Mouse (Mus musculus) kidney, adult 2 months (tissue): ENCODE results near the gene Tspan14. TPM values are rescaled to one million over a fixed set of nuclear protein-coding genes. Genes with fewer than 3 reads are reported as not detected.

Experiments used
- DNase-seq: peaks from one replicate; pipeline ENCODE4 v3.0.0; 2021
- H3K27ac ChIP-seq: fragments of 200-500 bp; 2 replicates; pipeline ENCODE4 v1.5.1; 2012; ENCODE audit warnings: low read depth, low read length, control low read depth, inconsistent platforms; ENCODE audit not compliant: insufficient read depth
- H3K27me3 ChIP-seq: fragments of 200-500 bp; replicated peaks from 2 replicates; pipeline ENCODE4 v1.6.1; 2012; ENCODE audit warnings: mild to moderate bottlenecking, moderate library complexity, low read length, inconsistent platforms; ENCODE audit not compliant: control insufficient read depth, insufficient read depth
- H3K36me3 ChIP-seq: fragments of 200-500 bp; 2 replicates; pipeline ENCODE4 v1.6.1; 2012; ENCODE audit warnings: mild to moderate bottlenecking, moderate library complexity, low read length, inconsistent platforms; ENCODE audit not compliant: control insufficient read depth, insufficient read depth
- H3K4me1 ChIP-seq: fragments of 200-500 bp; 2 replicates; pipeline ENCODE4 v1.6.1; 2011; ENCODE audit warnings: low read length; ENCODE audit not compliant: control insufficient read depth, insufficient read depth
- H3K4me3 ChIP-seq: fragments of 200-500 bp; 2 replicates; pipeline ENCODE4 v1.5.1; 2011; ENCODE audit warnings: mild to moderate bottlenecking, low read depth, low read length, control low read depth; ENCODE audit not compliant: insufficient read depth
- CTCF ChIP-seq: fragments of 200-500 bp; conservative IDR thresholded peaks from 2 replicates; pipeline ENCODE4 v1.5.1; 2011; ENCODE audit warnings: low read depth, mild to moderate bottlenecking, control low read depth, low read length, moderate library complexity, mixed read lengths; ENCODE audit not compliant: insufficient read depth, insufficient read length
- POLR2A ChIP-seq: fragments of 200-500 bp; IDR thresholded peaks from one replicate; pipeline ENCODE4 v1.6.1; 2011; ENCODE audit warnings: low read depth, low read length, control low read depth
- WGBS: fragments of 180-500 bp; shearing (Covaris S2); methylation state at CpG from one replicate; pipeline ENCODE4 v1.1.7; 2018; 5-methylcytosine and 5-hydroxymethylcytosine counted together
- polyA plus RNA-seq: library from polyadenylated mRNA; depleted of rRNA; stranded (reverse); fragments of >200 nt; gene quantifications from 2 replicates; pipeline ENCODE4 v1.2.3, GENCODE M21; 2012

The Tspan14 gene
- polyA plus RNA-seq, 1 experiment = 121 TPM

DNA sequence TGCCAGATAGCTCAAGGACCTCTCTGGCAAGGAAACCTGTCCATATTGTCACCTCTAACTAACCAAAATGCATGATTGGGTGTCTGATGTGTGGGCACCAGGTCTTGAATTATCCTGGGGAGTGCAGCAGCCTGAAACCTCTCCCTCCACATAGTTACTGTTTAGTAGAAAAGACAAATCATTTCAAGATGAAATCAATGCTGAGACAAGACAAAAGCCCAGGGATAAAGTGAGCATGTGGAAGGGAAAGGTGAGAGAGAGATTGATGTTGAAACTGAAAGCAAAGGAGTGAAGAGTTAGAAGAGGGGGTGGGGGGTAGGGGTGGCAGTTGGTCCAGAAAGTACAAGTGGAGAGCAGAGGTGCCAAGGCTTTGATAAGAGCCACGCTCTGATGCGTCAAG lies 1.4 kb upstream of the Tspan14 start:
- Histone ChIP-seq H3K4me1 (peaks cover 25% of the 10 kb centered on the region), H3K27me3 (no peaks in the 10 kb centered on the region), H3K27ac (no peak overlapping the region), H3K36me3 (no peaks in the 10 kb centered on the region), H3K4me3 (no peak overlapping the region)
- no peak for DNase-seq
- TF ChIP-seq POLR2A (no peak), CTCF (no peak)
- WGBS = 94% methylated on average over 2 of the region's 2 CpGs

DNA sequence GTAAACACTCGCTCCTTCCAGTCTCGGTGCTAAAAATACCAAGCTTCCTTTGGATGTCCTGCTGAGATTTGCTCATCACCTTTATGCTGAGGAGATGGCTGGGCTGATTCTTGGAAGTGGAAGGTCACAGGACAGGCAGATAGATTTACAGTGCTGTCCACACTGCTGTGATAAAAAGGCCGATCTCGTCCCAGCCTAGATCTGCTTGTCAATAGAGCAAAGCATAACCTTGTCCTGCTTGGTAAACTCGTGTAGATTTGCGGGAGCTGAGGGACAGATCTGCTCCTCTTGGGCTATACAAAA lies 942 bp upstream of the Tspan14 start:
- no peak for DNase-seq
- TF ChIP-seq POLR2A = no peak
- TF ChIP-seq CTCF = no peak

DNA sequence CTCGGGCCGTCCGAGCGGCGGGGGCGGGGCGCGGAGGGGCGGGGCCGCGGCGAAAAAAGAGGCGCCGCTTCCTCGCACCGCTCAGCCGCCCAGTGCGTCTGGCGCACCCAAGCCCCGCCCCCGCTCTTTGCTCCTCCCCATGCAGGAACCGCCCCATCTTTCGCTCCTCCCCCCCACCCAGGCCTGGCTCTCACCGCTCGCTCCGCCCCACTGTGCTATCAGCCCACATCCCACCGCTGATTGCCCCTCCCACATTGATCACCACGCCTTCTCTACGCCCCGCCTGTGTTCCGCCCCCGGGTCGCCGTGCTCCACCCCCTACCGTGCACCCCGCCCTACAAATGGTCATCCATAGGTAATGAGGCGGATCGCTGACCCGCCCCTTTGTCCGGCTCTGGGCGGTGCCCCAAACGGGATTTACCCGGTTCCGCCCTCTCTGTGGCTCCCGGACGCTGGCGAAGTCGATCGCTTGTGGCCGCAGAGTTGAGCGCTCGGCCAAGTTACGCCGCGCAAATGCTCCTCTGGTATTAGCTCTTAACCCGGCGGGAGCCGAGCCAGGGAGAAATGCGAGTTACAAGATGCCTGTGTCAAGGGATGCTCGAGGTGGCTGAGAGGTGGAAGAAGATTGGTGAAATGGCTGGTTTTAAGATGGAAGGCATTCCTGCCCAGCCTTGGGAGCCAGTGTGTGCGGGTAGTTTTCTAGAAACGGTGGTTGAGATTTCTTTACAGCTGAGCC lies 423 bp upstream of the Tspan14 start:
- Histone ChIP-seq H3K4me1 (peaks cover 32% of the 10 kb centered on the region), H3K36me3 (no peaks in the 10 kb centered on the region), H3K4me3 (peak overlapping the region; percentile 85), H3K27me3 (no peaks in the 10 kb centered on the region), H3K27ac (peak overlapping the region; percentile 39; the same call in 1 of the 2 replicates)
- DNase-seq = peak; percentile 99
- TF ChIP-seq CTCF (no peak), POLR2A (no peak)
- under 1% methylated on average over 62 of the region's 62 CpGs for WGBS

More for the DNA sequence above, 942 bp upstream of the Tspan14 start:
- peak overlapping the region; percentile 39; the same call in 1 of the 2 replicates for H3K27ac ChIP-seq
- H3K27me3 ChIP-seq = no peaks in the 10 kb centered on the region
- H3K4me3 ChIP-seq = peak overlapping the region; percentile 46
- WGBS = 15% methylated on average over 6 of the region's 6 CpGs
- peaks cover 30% of the 10 kb centered on the region for H3K4me1 ChIP-seq
- H3K36me3 ChIP-seq = no peaks in the 10 kb centered on the region

DNA sequence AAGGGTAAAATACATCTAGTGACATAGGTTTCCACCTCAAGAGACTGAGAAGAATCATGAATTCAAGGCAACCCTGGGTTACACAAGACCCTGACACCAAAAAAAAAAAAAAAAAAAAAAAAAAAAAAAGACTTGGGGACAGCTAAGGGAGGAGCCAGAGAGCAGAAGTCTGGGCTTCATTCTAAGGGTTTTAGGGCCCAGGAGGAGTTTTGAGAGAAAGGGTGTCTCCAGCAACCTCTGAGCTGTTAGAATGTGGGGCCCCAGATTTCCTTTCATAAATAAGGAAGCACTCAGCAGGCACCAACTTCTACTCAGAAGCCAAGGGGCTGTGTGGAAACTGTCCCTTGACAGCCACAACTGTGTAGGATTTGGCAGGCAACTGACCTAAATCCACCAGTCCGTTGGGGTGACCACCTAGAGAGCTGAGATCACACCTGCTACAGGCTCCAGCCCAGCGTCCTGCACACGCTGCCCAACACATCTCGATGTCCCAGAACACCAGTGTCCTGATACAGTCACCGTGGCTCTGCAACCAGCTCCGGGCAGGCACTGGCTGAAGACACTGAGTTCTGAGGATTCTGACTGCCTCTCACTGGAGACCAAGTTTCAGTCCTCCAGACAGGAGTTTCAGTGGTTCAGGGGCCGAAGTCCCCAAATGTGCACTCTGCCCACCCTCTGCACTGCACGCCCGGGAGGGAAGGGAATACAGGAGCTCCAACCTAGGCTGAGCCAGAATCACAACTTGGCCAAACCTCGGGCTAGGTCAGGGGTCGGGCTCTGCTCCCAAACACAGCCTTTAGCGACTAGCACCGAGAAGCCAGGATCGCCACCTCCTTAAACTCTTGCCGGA lies 875 bp downstream of the Tspan14 start:
- TF ChIP-seq POLR2A = no peak
- no peak for TF ChIP-seq CTCF
- DNase-seq = peak; percentile 83
- no peaks in the 10 kb centered on the region for H3K27me3 ChIP-seq
- under 1% methylated on average over 15 of the region's 15 CpGs for WGBS
- peak overlapping the region; percentile 85 for H3K4me3 ChIP-seq
- H3K4me1 ChIP-seq = peaks cover 32% of the 10 kb centered on the region
- H3K36me3 ChIP-seq = no peaks in the 10 kb centered on the region
- peak overlapping the region; percentile 84 for H3K27ac ChIP-seq

DNA sequence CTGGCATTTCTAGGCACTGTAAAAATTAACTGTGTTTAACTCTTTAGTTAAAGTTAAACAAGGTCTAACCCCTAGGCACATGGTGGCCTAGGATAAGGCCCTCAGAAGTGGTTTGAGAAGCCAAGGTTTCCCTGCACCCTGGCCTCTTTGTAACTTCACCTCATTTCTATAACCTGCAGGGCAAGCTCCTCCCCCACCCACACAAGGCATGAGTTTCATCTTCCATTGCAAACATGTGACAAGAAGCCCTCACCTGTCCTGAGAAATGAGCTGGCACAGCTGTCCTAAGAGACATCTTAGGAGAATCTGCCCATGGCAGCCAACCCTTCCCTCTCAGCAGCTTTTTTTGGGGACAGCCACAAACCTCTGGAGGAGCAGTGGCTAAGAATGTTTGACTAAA lies 1.7 kb downstream of the Tspan14 start:
- Histone ChIP-seq H3K27ac (peak overlapping the region; percentile 84), H3K4me1 (peaks cover 40% of the 10 kb centered on the region), H3K27me3 (no peaks in the 10 kb centered on the region), H3K4me3 (peak overlapping the region; percentile 20), H3K36me3 (no peaks in the 10 kb centered on the region)
- TF ChIP-seq CTCF (no peak), POLR2A (no peak)
- peak; percentile 73 for DNase-seq

DNA sequence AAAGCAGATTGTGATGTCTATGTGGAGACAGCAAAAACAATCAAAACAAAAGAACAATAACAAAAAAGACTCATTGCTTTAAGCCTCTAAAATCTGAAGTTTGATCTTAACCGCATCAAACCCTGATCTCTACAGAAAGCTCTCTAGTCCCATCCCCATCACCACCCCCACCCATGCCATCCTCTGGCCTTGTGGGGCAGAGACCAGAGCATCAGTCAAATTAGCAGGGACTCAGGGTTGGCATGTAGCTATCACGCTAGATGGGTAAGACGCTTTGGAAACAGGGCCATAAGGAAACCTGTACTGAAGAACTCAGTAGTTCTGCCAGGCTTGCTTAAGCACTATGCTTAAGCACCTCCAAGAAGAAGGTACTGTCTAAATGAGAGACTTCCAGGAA lies 2.4 kb downstream of the Tspan14 start:
- TF ChIP-seq CTCF (no peak), POLR2A (no peak)
- no peak for DNase-seq
- 54% methylated on average over 3 of the region's 3 CpGs for WGBS
- Histone ChIP-seq H3K4me1 (peaks cover 46% of the 10 kb centered on the region), H3K27me3 (no peaks in the 10 kb centered on the region), H3K4me3 (no peak overlapping the region), H3K36me3 (no peaks in the 10 kb centered on the region), H3K27ac (no peak overlapping the region)
